In the genomic region with DNA sequence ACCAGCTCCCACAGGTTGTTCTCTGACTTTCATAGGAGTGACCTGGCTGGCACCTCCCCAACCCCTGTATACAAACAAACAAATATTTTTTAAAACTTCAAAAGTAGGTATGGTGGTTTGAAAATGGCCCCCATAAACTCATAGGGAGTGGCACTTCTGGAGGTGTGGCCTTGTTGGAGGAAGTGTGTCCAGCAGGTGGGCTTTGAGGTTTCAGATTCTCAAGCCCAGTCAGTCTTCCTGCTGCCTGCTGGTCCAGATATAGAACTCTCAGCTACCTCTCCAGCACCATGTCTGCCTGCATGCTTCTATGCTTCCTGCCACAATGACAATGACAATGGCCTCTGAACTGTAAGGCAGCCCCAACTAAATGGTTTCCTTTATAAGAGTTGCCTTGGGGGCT, we compare ENCODE assay signal across 22 mouse cellular contexts. TPM values are rescaled to one million over a fixed set of nuclear protein-coding genes. Genes with fewer than 3 reads are reported as not detected.
DNase-seq lines count a peak whose midpoint lies in the region; ATAC-seq lines count a peak whose summit lies in the region.
"Had no signal": no experiment of that assay in that cellular context is flagged by ENCODE, and none has a peak within 500 bp of the region (broad histone marks: within the 10 kb centered on the region; RNA-seq: fewer than 3 reads in every experiment).

No protein-coding gene starts in this region.

- peak; percentile 53 for DNase-seq in heart, embryonic 10.5 days (ENCODE audit: low spot score)
- DNase-seq in heart, adult 8-10 months (ENCODE audit: low spot score), result no peak
- DNase-seq in 416B (ENCODE audit: low read depth), result peak; percentile 69
- DNase-seq in limb, embryonic 10.5 days (ENCODE audit: low spot score), result peak; percentile 7
- DNase-seq in forebrain, embryonic 11.5 days (ENCODE audit: low spot score), result no peak
- DNase-seq in kidney, postnatal 10 days, result no peak
- DNase-seq: adrenal gland, adult 2 months; adrenal gland, adult 8-10 months; adrenal gland, postnatal 10 days; adrenal gland, postnatal 14 days; adrenal gland, postnatal 25 days; adrenal gland, postnatal 36 days; B cell, adult 2 months; cerebellum, adult 11 months; cerebellum, adult 11-12 months; cerebellum, adult 18-20 months; cerebellum, adult 2 months had no signal

- no peak overlapping the region for H3K9ac ChIP-seq in forebrain, embryonic 11.5 days (ENCODE audit: low read length)

- H3K4me1 ChIP-seq in heart, embryonic 10.5 days, result peaks cover 10% of the 10 kb centered on the region
- no peaks in the 10 kb centered on the region for H3K4me1 ChIP-seq in limb, embryonic 10.5 days
- H3K4me1 ChIP-seq in forebrain, embryonic 11.5 days (replicated peaks; ENCODE audit: control insufficient read depth, insufficient read depth, low read length), result no peaks in the 10 kb centered on the region

- ATAC-seq in forebrain, embryonic 11.5 days (replicated peaks; ENCODE audit: low FRiP score), result no peak
- ATAC-seq: activated CD4-positive, CD25-positive, alpha-beta regulatory T cell, adult 4 months; CD4-positive, CD25-positive, alpha-beta regulatory T cell, adult 4 months; Patski had no signal

- H3K27ac ChIP-seq in heart, embryonic 10.5 days, result no peak overlapping the region
- no peak overlapping the region for H3K27ac ChIP-seq in limb, embryonic 10.5 days
- H3K27ac ChIP-seq in forebrain, embryonic 11.5 days (ENCODE audit: low read depth, low read length), result no peak overlapping the region

- H3K4me2 ChIP-seq in forebrain, embryonic 11.5 days (ENCODE audit: low read depth, low read length, severe bottlenecking), result no peak overlapping the region

- H3K27me3 ChIP-seq in heart, embryonic 10.5 days (ENCODE audit: insufficient read depth, poor library complexity, severe bottlenecking), result no peaks in the 10 kb centered on the region
- no peaks in the 10 kb centered on the region for H3K27me3 ChIP-seq in limb, embryonic 10.5 days (ENCODE audit: low read depth, poor library complexity, severe bottlenecking)
- H3K27me3 ChIP-seq in forebrain, embryonic 11.5 days (ENCODE audit: control insufficient read depth, insufficient read depth, low read length), result no peaks in the 10 kb centered on the region
- H3K27me3 ChIP-seq: CH12.LX, Patski had no signal

- no peaks in the 10 kb centered on the region for H3K36me3 ChIP-seq in heart, embryonic 10.5 days
- no peaks in the 10 kb centered on the region for H3K36me3 ChIP-seq in limb, embryonic 10.5 days
- H3K36me3 ChIP-seq in forebrain, embryonic 11.5 days (ENCODE audit: control insufficient read depth, insufficient read depth, low read length), result no peaks in the 10 kb centered on the region
- H3K36me3 ChIP-seq: G1E had no signal

- H3K9me3 ChIP-seq in heart, embryonic 10.5 days, result no peaks in the 10 kb centered on the region
- no peaks in the 10 kb centered on the region for H3K9me3 ChIP-seq in limb, embryonic 10.5 days (replicated peaks)
- H3K9me3 ChIP-seq in forebrain, embryonic 11.5 days (ENCODE audit: control insufficient read depth, low read length), result no peaks in the 10 kb centered on the region
- H3K9me3 ChIP-seq: G1E had no signal

- no peak overlapping the region for H3K4me3 ChIP-seq in heart, embryonic 10.5 days
- no peak overlapping the region for H3K4me3 ChIP-seq in limb, embryonic 10.5 days
- H3K4me3 ChIP-seq in forebrain, embryonic 11.5 days (ENCODE audit: low read depth, low read length), result no peak overlapping the region

RNA-seq across cellular contexts. Expression of a gene that starts 16.8 kb away (rescaled TPM):
- polyA plus RNA-seq in heart, embryonic 10.5 days (2016; fragmentation: Nextera tagmentation; extraction: Ambion mirVana), result 31.3 and 32.3 TPM in 2 replicates
- total RNA-seq in heart, adult 8-10 months (2022), result 10 to 100 TPM; 27.6 to 29.7 (median 28.3) TPM
- 32.6 and 33.9 TPM in 2 replicates for polyA plus RNA-seq in limb, embryonic 10.5 days (2016; fragmentation: Nextera tagmentation; extraction: Ambion mirVana)
- polyA plus RNA-seq in forebrain, embryonic 11.5 days (2014; fragmentation: Nextera tagmentation; extraction: Ambion mirVana), result 46.1 and 49.4 TPM in 2 replicates

Comparison
In these comparisons a context has a peak if more than half of its experiments do, and no peak if none do; other contexts are left out.
1. DNase-seq: peak in heart, embryonic 10.5 days (single experiment), 416B (single experiment) and limb, embryonic 10.5 days (single experiment); none in heart, adult 8-10 months (single experiment), forebrain, embryonic 11.5 days (single experiment) and kidney, postnatal 10 days (single experiment).